Mouse (Mus musculus): Measurements from ENCODE around the gene Mysm1.

Mysm1 gene

GRCm38 (mm10) chr4:94941221-94941855 is 37.6 kb downstream of the Mysm1 start:
- no peak for DNase-seq

- no peak for DNase-seq
Observed at GRCm38 (mm10) chr4:94928743-94929142, 50.2 kb downstream of the Mysm1 start, which contains the start of gene Eqtn. TSS of gene Eqtn (minus strand) at chr4:94928843.

GRCm38 (mm10) chr4:94901780-94902179 is 77.1 kb downstream of the Mysm1 start:
- no peak for DNase-seq

GRCm38 (mm10) chr4:94900744-94901143 is 78.2 kb downstream of the Mysm1 start:
- DNase-seq = peak; percentile 69
